Mouse (Mus musculus) forebrain, embryonic 11.5 days (tissue): ENCODE data around the gene Agl. TPM values are rescaled to one million over a fixed set of nuclear protein-coding genes. Genes with fewer than 3 reads are reported as not detected.
"Not testable (repeated sequence)": the region's sequence is repeated elsewhere in the genome, so short reads cannot be mapped to it uniquely, and the experiment has no call there.

Experiments
- ATAC-seq: fragments of 200-750 bp; cut with Nextera tagmentation; replicated peaks from 2 replicates; pipeline ENCODE4 v1.8.0; 2017; ENCODE audit warnings: moderate TSS enrichment; ENCODE audit not compliant: low FRiP score
- DNase-seq: peaks from one replicate; pipeline ENCODE4 v3.0.0-alpha.2; 2017; ENCODE audit warnings: low spot score
- H3K27ac ChIP-seq: fragments of 300-500 bp; sonication (generic); 2 replicates; pipeline ENCODE4 v1.5.1; 2014; ENCODE audit warnings: low read depth, low read length
- H3K27me3 ChIP-seq: fragments of 300-500 bp; sonication (generic); 2 replicates; pipeline ENCODE4 v1.6.1; 2014; ENCODE audit warnings: mild to moderate bottlenecking, low read length, mixed read lengths; ENCODE audit not compliant: control insufficient read depth, insufficient read depth
- H3K36me3 ChIP-seq: fragments of 300-500 bp; sonication (generic); 2 replicates; pipeline ENCODE4 v1.6.1; 2014; ENCODE audit warnings: mild to moderate bottlenecking, low read length, moderate library complexity, mixed read lengths; ENCODE audit not compliant: control insufficient read depth, insufficient read depth
- H3K4me1 ChIP-seq: fragments of 300-500 bp; sonication (generic); replicated peaks from 2 replicates; pipeline ENCODE4 v1.6.1; 2014; ENCODE audit warnings: low read length, mixed read lengths; ENCODE audit not compliant: control insufficient read depth, insufficient read depth
- H3K4me2 ChIP-seq: fragments of 300-500 bp; sonication (generic); 2 replicates; pipeline ENCODE4 v1.6.1; 2014; ENCODE audit warnings: low read depth, mild to moderate bottlenecking, low read length, moderate library complexity, mixed read lengths; ENCODE audit not compliant: severe bottlenecking
- H3K4me3 ChIP-seq: fragments of 300-500 bp; sonication (generic); 2 replicates; pipeline ENCODE4 v1.5.1; 2014; ENCODE audit warnings: low read depth, low read length
- H3K9ac ChIP-seq: fragments of 300-500 bp; sonication (generic); 2 replicates; pipeline ENCODE4 v1.6.1; 2014; ENCODE audit warnings: low read length
- H3K9me3 ChIP-seq: fragments of 300-500 bp; sonication (generic); 2 replicates; pipeline ENCODE4 v1.6.1; 2016; ENCODE audit warnings: low read length, mixed read lengths; ENCODE audit not compliant: control insufficient read depth
- WGBS: fragments of 180-500 bp; shearing (Covaris S2); extraction: QIAGEN DNeasy Blood & Tissue Kit; methylation state at CpG from one replicate; pipeline ENCODE4 v1.1.7; 2014; 5-methylcytosine and 5-hydroxymethylcytosine counted together
- polyA plus RNA-seq: library from polyadenylated mRNA; unstranded; fragments of >200 nt; fragmentation: Nextera tagmentation; extraction: Ambion mirVana; gene quantifications from 2 replicates; pipeline ENCODE4 v1.2.1, GENCODE M21; 2014

The Agl gene
- polyA plus RNA-seq, 1 experiment from 2014 or later = 17.4 TPM

DNA sequence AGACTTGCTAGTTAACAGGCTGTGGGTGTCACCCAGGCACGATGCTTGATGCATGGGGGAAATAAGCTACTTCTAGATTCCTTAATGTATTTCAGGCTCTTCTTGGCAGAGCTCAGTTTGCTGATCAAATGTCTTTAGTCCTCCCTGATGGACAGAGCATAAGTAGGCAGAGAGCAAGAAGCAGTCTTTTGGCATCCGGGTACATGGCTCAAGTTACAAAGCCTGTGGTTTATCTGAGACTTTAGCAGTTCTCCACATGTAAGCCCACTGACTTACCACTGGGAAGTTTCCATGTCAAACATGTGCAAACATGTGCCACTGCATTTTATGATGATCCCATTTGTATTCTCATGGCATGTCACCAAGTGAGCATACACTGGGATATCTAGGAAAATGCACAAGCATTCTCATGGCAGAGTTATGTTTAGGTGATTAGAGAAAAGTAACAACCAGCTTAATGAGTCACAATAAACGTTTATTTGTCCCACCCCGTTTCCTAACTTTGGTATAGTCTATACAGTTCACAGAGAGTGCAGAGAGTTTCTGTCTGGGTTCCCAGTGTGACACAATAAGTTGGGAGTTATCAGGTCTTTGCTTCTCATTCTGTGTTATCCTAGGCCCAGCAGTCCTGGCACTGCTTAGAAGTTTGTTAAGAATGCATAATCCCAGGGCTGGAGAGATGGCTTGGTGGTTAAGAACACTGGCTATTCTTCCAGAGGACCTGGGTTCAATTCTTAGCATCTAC lies 18.7 kb upstream of the Agl start:
- DNase-seq (no peak), ATAC-seq (no peak)
- no peak overlapping the region for H3K4me3 ChIP-seq
- H3K4me1 ChIP-seq = no peaks in the 10 kb centered on the region
- H3K27ac ChIP-seq = no peak overlapping the region
- no peaks in the 10 kb centered on the region for H3K36me3 ChIP-seq
- H3K27me3 ChIP-seq = no peaks in the 10 kb centered on the region
- H3K9ac ChIP-seq = no peak overlapping the region
- H3K4me2 ChIP-seq = no peak overlapping the region
- WGBS = 78% methylated on average over 4 of the region's 4 CpGs
- no peaks in the 10 kb centered on the region for H3K9me3 ChIP-seq

- no peak for ATAC-seq
- H3K4me2 ChIP-seq = no peak overlapping the region
- H3K4me3 ChIP-seq = no peak overlapping the region
- no peak overlapping the region for H3K9ac ChIP-seq
- no peak overlapping the region for H3K27ac ChIP-seq
- H3K36me3 ChIP-seq = no peaks in the 10 kb centered on the region
- H3K9me3 ChIP-seq = no peaks in the 10 kb centered on the region
- 97% methylated on average over 6 of the region's 7 CpGs for WGBS
- no peaks in the 10 kb centered on the region for H3K27me3 ChIP-seq
- no peaks in the 10 kb centered on the region for H3K4me1 ChIP-seq
- DNase-seq = no peak
These were observed 9.3 kb upstream of the Agl start for GRCm38 (mm10) chr3:116817231-116817630.

DNA sequence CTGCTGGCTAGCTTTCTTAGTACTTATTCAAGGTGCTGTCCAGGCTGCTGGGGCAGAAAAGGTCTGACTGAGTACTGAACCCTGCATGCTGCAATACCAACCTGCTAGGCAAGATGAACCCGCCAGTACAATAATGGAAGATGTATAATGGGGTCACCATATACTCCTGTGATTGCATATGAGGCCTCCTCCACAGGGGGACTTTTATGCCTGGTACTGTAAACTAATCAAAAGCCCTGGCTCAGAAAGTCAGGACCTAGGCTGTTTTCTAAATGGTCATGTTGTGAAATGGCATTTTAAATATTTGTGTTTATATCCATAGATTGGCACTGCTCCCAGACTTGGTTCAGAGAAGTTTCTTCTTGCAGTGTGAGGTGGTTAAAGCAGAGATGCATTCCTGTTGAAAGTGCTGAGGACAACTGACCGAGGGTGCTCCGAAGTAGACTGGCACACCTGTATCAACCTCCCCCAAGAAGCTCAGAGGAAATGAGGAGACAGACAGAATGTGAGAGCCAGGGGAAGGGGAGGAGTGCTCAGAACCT lies 8.8 kb upstream of the Agl start:
- Histone ChIP-seq H3K9ac (no peak overlapping the region), H3K27me3 (no peaks in the 10 kb centered on the region), H3K9me3 (no peaks in the 10 kb centered on the region), H3K4me2 (no peak overlapping the region), H3K27ac (no peak overlapping the region), H3K4me3 (no peak overlapping the region), H3K36me3 (no peaks in the 10 kb centered on the region), H3K4me1 (no peaks in the 10 kb centered on the region)
- 87% methylated on average over 3 of the region's 3 CpGs for WGBS
- DNase-seq (no peak), ATAC-seq (no peak)

DNA sequence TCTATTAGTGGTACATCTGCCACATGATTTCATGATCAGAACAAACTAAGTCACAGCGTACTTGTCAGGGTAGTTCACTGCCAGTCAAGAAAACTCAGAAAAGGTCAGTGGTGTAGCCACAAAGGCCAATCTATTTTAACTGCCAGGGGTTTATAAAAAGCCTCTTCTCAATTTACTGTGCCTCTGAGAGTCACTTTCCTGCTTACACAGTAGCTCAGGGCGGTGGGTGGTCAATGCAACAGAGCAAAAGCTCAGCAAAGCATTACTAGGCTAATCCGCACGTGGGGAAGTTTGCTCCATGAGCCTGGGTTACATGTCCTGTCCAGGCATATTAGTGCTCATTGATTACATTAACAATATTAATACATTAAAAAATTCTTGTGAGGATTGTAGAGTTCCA lies 8.0 kb upstream of the Agl start:
- Histone ChIP-seq H3K27ac (no peak overlapping the region), H3K9ac (no peak overlapping the region), H3K9me3 (no peaks in the 10 kb centered on the region), H3K27me3 (no peaks in the 10 kb centered on the region), H3K36me3 (no peaks in the 10 kb centered on the region), H3K4me2 (no peak overlapping the region), H3K4me3 (no peak overlapping the region), H3K4me1 (no peaks in the 10 kb centered on the region)
- no peak for DNase-seq
- ATAC-seq = no peak
- 73% methylated on average over 4 of the region's 4 CpGs for WGBS

- no peaks in the 10 kb centered on the region for H3K27me3 ChIP-seq
- H3K36me3 ChIP-seq = no peaks in the 10 kb centered on the region
- no peaks in the 10 kb centered on the region for H3K9me3 ChIP-seq
- no peak overlapping the region for H3K9ac ChIP-seq
- no peak overlapping the region for H3K27ac ChIP-seq
- ATAC-seq (no peak), DNase-seq (no peak)
- no peak overlapping the region for H3K4me3 ChIP-seq
- no peak overlapping the region for H3K4me2 ChIP-seq
- no peaks in the 10 kb centered on the region for H3K4me1 ChIP-seq
- 81% methylated on average over 6 of the region's 6 CpGs for WGBS
These were observed 7.4 kb upstream of the Agl start for GRCm38 (mm10) chr3:116815305-116815797.

- Histone ChIP-seq H3K27me3 (no peaks in the 10 kb centered on the region), H3K4me1 (no peaks in the 10 kb centered on the region), H3K36me3 (no peaks in the 10 kb centered on the region), H3K4me3 (no peak overlapping the region), H3K27ac (no peak overlapping the region), H3K9me3 (no peaks in the 10 kb centered on the region), H3K4me2 (no peak overlapping the region), H3K9ac (no peak overlapping the region)
- ATAC-seq (no peak), DNase-seq (no peak)
- 91% methylated on average over 2 of the region's 2 CpGs for WGBS
These were observed 5.0 kb upstream of the Agl start for GRCm38 (mm10) chr3:116812946-116813345.

GRCm38 (mm10) chr3:116810351-116810750 lies 2.4 kb upstream of the Agl start:
- H3K4me1 ChIP-seq, H3K36me3 ChIP-seq, H3K27ac ChIP-seq, H3K4me2 ChIP-seq, H3K9ac ChIP-seq, ATAC-seq, H3K9me3 ChIP-seq, H3K27me3 ChIP-seq, DNase-seq, H3K4me3 ChIP-seq: not testable (repeated sequence)
- 81% methylated on average over 6 of the region's 6 CpGs for WGBS

- ATAC-seq (no peak), DNase-seq (no peak)
- no peaks in the 10 kb centered on the region for H3K27me3 ChIP-seq
- peaks cover 6% of the 10 kb centered on the region; the same call in 1 of the 2 replicates for H3K4me1 ChIP-seq
- no peaks in the 10 kb centered on the region for H3K9me3 ChIP-seq
- no peak overlapping the region for H3K4me3 ChIP-seq
- H3K36me3 ChIP-seq = no peaks in the 10 kb centered on the region
- no peak overlapping the region for H3K27ac ChIP-seq
- no peak overlapping the region for H3K9ac ChIP-seq
- 91% methylated on average over 6 of the region's 6 CpGs for WGBS
- no peak overlapping the region for H3K4me2 ChIP-seq
These were observed 1.3 kb upstream of the Agl start for GRCm38 (mm10) chr3:116809221-116809620.
